Mouse (Mus musculus) limb, embryonic 11.5 days (tissue): Measurements from ENCODE around the gene Prune2. TPM values are rescaled to one million over a fixed set of nuclear protein-coding genes. Genes with fewer than 3 reads are reported as not detected.

Experiments used
- ATAC-seq: fragments of 200-750 bp; cut with Nextera tagmentation; 2 replicates; pipeline ENCODE4 v1.8.0; 2017; ENCODE audit warnings: low read depth; ENCODE audit not compliant: insufficient number of reproducible peaks, low FRiP score, low TSS enrichment
- DNase-seq: peaks from one replicate; pipeline ENCODE4 v3.0.0-alpha.2; 2015; ENCODE audit warnings: low spot score
- H3K27ac ChIP-seq: fragments of 300-500 bp; sonication (generic); replicated peaks from 2 replicates; pipeline ENCODE4 v1.5.1; 2014; ENCODE audit warnings: low read depth, mild to moderate bottlenecking, low read length
- H3K27me3 ChIP-seq: fragments of 300-500 bp; sonication (generic); 2 replicates; pipeline ENCODE4 v1.6.1; 2014; ENCODE audit warnings: mild to moderate bottlenecking, low read length, mixed read lengths; ENCODE audit not compliant: control insufficient read depth, insufficient read depth
- H3K36me3 ChIP-seq: fragments of 300-500 bp; sonication (generic); 2 replicates; pipeline ENCODE4 v1.6.1; 2014; ENCODE audit warnings: mild to moderate bottlenecking, low read length, moderate library complexity, mixed read lengths; ENCODE audit not compliant: control insufficient read depth, insufficient read depth
- H3K4me1 ChIP-seq: fragments of 300-500 bp; sonication (generic); 2 replicates; pipeline ENCODE4 v1.6.1; 2014; ENCODE audit warnings: low read length, mixed read lengths; ENCODE audit not compliant: control insufficient read depth, insufficient read depth
- H3K4me2 ChIP-seq: fragments of 300-500 bp; sonication (generic); 2 replicates; pipeline ENCODE4 v1.6.1; 2014; ENCODE audit warnings: low read depth, mild to moderate bottlenecking, moderate library complexity; ENCODE audit not compliant: severe bottlenecking
- H3K4me3 ChIP-seq: fragments of 300-500 bp; sonication (generic); 2 replicates; pipeline ENCODE4 v1.5.1; 2014; ENCODE audit warnings: low read depth, low read length
- H3K9ac ChIP-seq: fragments of 300-500 bp; sonication (generic); 2 replicates; pipeline ENCODE4 v1.6.1; 2014; ENCODE audit warnings: mild to moderate bottlenecking, low read length
- H3K9me3 ChIP-seq: fragments of 300-500 bp; sonication (generic); 2 replicates; pipeline ENCODE4 v1.6.1; 2016; ENCODE audit warnings: low read length; ENCODE audit not compliant: control insufficient read depth
- WGBS: fragments of 180-500 bp; shearing (Covaris S2); extraction: QIAGEN DNeasy Blood & Tissue Kit; methylation state at CpG from one replicate; pipeline ENCODE4 v1.1.7; 2014; 5-methylcytosine and 5-hydroxymethylcytosine counted together
- polyA plus RNA-seq: library from polyadenylated mRNA; unstranded; fragments of >200 nt; fragmentation: Nextera tagmentation; extraction: Ambion mirVana; gene quantifications from 2 replicates; pipeline ENCODE4 v1.2.1, GENCODE M21; 2014

The Prune2 gene
- polyA plus RNA-seq, 1 experiment from 2014 or later: 0.55 TPM

DNA sequence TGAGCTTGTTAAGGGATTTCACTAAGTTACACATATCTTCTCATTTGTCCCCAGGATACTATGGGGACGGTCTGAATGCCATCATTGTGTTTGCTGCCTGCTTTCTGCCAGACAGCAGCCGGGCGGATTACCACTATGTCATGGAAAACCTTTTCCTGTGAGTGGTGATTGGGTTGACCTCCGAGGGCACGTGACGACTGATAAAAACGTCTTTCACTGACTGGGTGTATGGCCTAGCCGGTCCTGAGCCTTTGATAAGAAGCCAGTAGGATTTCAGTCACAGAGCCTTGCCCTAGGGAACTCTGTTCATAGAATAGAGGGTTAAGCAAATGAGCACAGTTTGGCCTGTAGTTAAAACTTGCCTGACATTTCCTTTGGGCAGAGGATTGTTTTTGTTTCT lies 243.1 kb downstream of the Prune2 start:
- Histone ChIP-seq H3K27ac (no peak overlapping the region), H3K36me3 (no peaks in the 10 kb centered on the region), H3K4me2 (no peak overlapping the region), H3K9me3 (no peaks in the 10 kb centered on the region), H3K4me3 (no peak overlapping the region), H3K27me3 (no peaks in the 10 kb centered on the region), H3K4me1 (no peaks in the 10 kb centered on the region), H3K9ac (no peak overlapping the region)
- WGBS: 59% methylated on average over 8 of the region's 8 CpGs
- no peak for ATAC-seq
- no peak for DNase-seq

DNA sequence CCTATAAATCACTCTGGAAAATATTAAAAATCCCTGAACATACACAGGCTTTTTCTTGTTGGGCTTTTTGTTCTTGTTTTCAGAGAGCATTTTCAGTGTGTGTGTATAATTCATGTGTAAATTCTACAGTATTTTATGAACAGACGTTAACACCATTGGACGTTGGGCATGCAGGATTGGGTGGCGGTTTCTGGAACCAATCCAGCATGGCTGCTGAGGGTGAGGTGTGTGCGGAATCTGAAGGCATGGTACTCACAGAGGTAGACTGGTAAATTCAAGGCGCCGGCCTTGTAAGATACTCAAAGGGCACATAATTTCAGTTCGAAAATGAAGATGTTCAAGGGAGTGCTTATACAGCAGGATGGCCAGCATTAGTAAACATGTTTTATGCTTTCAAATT lies 251.2 kb downstream of the Prune2 start:
- DNase-seq (no peak), ATAC-seq (no peak)
- H3K4me1 ChIP-seq: no peaks in the 10 kb centered on the region
- H3K27ac ChIP-seq: no peak overlapping the region
- no peak overlapping the region for H3K9ac ChIP-seq
- no peak overlapping the region for H3K4me2 ChIP-seq
- 88% methylated on average over 7 of the region's 7 CpGs for WGBS
- no peaks in the 10 kb centered on the region for H3K9me3 ChIP-seq
- H3K4me3 ChIP-seq: no peak overlapping the region
- H3K36me3 ChIP-seq: no peaks in the 10 kb centered on the region
- H3K27me3 ChIP-seq: no peaks in the 10 kb centered on the region

GRCm38 (mm10) chr19:17210541-17210940 lies 254.6 kb downstream of the Prune2 start:
- Histone ChIP-seq H3K4me1 (no peaks in the 10 kb centered on the region), H3K27me3 (no peaks in the 10 kb centered on the region), H3K27ac (no peak overlapping the region), H3K9ac (no peak overlapping the region), H3K4me3 (no peak overlapping the region), H3K9me3 (no peaks in the 10 kb centered on the region), H3K4me2 (no peak overlapping the region), H3K36me3 (no peaks in the 10 kb centered on the region)
- 86% methylated on average over 3 of the region's 3 CpGs for WGBS
- ATAC-seq: no peak
- no peak for DNase-seq

- 78% methylated on average over 13 of the region's 13 CpGs for WGBS
- DNase-seq (no peak), ATAC-seq (no peak)
- Histone ChIP-seq H3K4me3 (no peak overlapping the region), H3K9ac (no peak overlapping the region), H3K27me3 (no peaks in the 10 kb centered on the region), H3K9me3 (no peaks in the 10 kb centered on the region), H3K4me2 (no peak overlapping the region), H3K27ac (no peak overlapping the region), H3K4me1 (no peaks in the 10 kb centered on the region), H3K36me3 (no peaks in the 10 kb centered on the region)
Measured at GRCm38 (mm10) chr19:17214896-17215520, 259.1 kb downstream of the Prune2 start.

GRCm38 (mm10) chr19:17218195-17218594 lies 262.3 kb downstream of the Prune2 start:
- WGBS: 88% methylated on average over 3 of the region's 3 CpGs
- H3K36me3 ChIP-seq: no peaks in the 10 kb centered on the region
- H3K4me3 ChIP-seq: no peak overlapping the region
- no peaks in the 10 kb centered on the region for H3K27me3 ChIP-seq
- no peaks in the 10 kb centered on the region for H3K9me3 ChIP-seq
- no peak overlapping the region for H3K9ac ChIP-seq
- H3K4me2 ChIP-seq: no peak overlapping the region
- no peak overlapping the region for H3K27ac ChIP-seq
- no peak for ATAC-seq
- no peak for DNase-seq
- H3K4me1 ChIP-seq: no peaks in the 10 kb centered on the region

DNA sequence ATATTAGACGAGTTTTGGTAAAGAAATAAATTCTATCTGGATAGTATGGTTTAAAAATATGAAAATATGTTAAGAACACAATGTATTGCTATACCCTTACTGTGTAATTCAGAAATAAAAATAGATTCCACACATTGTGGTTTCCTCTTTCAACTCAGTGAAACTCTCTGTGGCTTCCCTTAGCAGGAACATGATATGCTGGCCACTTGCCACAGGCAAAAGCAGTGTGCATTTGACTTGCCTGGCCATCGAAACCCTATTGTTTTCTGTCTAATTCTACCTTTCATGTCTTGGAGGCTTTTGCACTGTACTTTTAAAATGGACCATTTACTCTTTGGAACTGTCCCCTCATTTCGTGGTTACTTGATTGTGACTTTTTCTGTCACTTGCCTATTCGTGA lies 267.9 kb downstream of the Prune2 start:
- WGBS: 87% methylated on average over 4 of the region's 4 CpGs
- Histone ChIP-seq H3K4me1 (no peaks in the 10 kb centered on the region), H3K27me3 (no peaks in the 10 kb centered on the region), H3K36me3 (no peaks in the 10 kb centered on the region), H3K9ac (no peak overlapping the region), H3K4me3 (no peak overlapping the region), H3K9me3 (no peaks in the 10 kb centered on the region), H3K4me2 (no peak overlapping the region), H3K27ac (no peak overlapping the region)
- no peak for ATAC-seq
- no peak for DNase-seq

DNA sequence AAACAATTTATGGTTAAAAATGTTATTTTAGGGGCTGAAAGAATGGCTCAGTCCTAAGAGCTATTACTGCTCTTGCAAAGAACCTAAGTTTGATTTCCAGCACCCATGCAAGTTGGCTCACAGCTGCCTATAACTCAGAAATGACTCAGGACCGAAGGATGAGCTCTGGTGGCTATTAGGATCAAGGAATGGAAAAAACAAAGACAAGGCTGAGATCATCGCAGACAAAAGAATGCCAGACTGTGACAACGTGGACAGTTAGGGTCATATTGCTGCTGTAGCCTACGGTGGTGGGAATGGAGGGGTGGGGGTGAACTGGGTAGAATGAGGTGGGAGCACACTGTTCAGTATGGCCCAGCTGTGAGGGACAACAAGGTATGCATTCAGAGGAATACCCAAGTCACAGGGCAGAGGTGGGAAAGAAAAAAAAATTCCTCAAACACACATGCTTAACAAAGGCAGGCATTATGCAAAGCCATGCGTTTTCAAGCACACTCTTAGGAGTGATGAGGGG lies 269.7 kb downstream of the Prune2 start:
- H3K27ac ChIP-seq: no peak overlapping the region
- ATAC-seq (no peak; the same call in 1 of the 2 replicates), DNase-seq (no peak)
- H3K4me1 ChIP-seq: no peaks in the 10 kb centered on the region
- H3K4me3 ChIP-seq: no peak overlapping the region
- H3K9ac ChIP-seq: no peak overlapping the region
- no peaks in the 10 kb centered on the region for H3K9me3 ChIP-seq
- 78% methylated on average over 5 of the region's 5 CpGs for WGBS
- H3K36me3 ChIP-seq: no peaks in the 10 kb centered on the region
- no peak overlapping the region for H3K4me2 ChIP-seq
- no peaks in the 10 kb centered on the region for H3K27me3 ChIP-seq

GRCm38 (mm10) chr19:17226096-17226495 lies 270.2 kb downstream of the Prune2 start:
- Histone ChIP-seq H3K4me2 (no peak overlapping the region), H3K4me1 (no peaks in the 10 kb centered on the region), H3K27me3 (no peaks in the 10 kb centered on the region), H3K4me3 (no peak overlapping the region), H3K27ac (no peak overlapping the region), H3K36me3 (no peaks in the 10 kb centered on the region), H3K9me3 (no peaks in the 10 kb centered on the region), H3K9ac (no peak overlapping the region)
- DNase-seq (no peak), ATAC-seq (no peak)
- 92% methylated on average over 8 of the region's 8 CpGs for WGBS

DNA sequence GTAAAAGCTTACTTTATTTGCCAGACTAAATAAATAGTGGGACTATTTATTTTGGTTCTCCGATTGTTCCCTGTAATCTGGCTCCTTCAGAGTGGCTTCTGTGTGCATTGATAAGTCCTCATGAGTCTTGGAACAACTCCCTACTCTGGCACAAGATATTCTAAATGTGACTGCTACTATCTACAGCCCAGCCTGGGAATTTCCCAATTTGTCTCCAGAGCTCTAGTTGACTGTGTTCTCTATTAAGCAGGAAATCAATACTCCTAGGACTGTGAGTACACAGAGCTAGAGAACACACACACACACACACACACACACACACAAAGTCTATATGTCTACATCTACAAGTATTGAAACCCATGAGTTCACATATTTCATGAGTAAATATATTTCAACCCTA lies 274.1 kb downstream of the Prune2 start:
- Histone ChIP-seq H3K27me3 (no peaks in the 10 kb centered on the region), H3K27ac (no peak overlapping the region), H3K9ac (no peak overlapping the region), H3K9me3 (no peaks in the 10 kb centered on the region), H3K4me1 (no peaks in the 10 kb centered on the region), H3K4me3 (no peak overlapping the region), H3K36me3 (no peaks in the 10 kb centered on the region), H3K4me2 (no peak overlapping the region)
- WGBS: 94% methylated on average over 1 of the region's 1 CpGs
- DNase-seq (no peak), ATAC-seq (no peak)
